ENCODE assay signal across 10 mouse cellular contexts in genomic region chr17:17845187-17846027, GRCm38 (mm10). TPM values are rescaled to one million over a fixed set of nuclear protein-coding genes. Genes with fewer than 3 reads are reported as not detected.
DNase-seq lines count a peak whose midpoint lies in the region; ATAC-seq and TF ChIP-seq lines count a peak whose summit lies in the region.
"Had no signal": no experiment of that assay in that cellular context is flagged by ENCODE, and none has a peak within 500 bp of the region (broad histone marks: within the 10 kb centered on the region; RNA-seq: fewer than 3 reads in every experiment).

No protein-coding gene starts in this region.

- no peak overlapping the region for H3K27ac ChIP-seq in embryonic facial prominence, embryonic 11.5 days (replicated peaks; ENCODE audit: low read depth, low read length)
- no peak overlapping the region for H3K27ac ChIP-seq in embryonic facial prominence, embryonic 10.5 days (replicated peaks)
- no peak overlapping the region for H3K27ac ChIP-seq in liver, embryonic 14.5 days
- no peak overlapping the region for H3K27ac ChIP-seq in forebrain, embryonic 14.5 days (ENCODE audit: low read depth, low read length)
- H3K27ac ChIP-seq: limb, embryonic 13.5 days had no signal

- TF ChIP-seq CTCF in liver, embryonic 14.5 days (IDR thresholded peaks at IDR 0.05; ENCODE audit: low read depth), result peak; percentile 34; the same call in 1 of the 2 replicates

- no peak overlapping the region for H3K4me3 ChIP-seq in embryonic facial prominence, embryonic 11.5 days (ENCODE audit: low read depth, low read length)
- H3K4me3 ChIP-seq in embryonic facial prominence, embryonic 10.5 days, result no peak overlapping the region
- no peak overlapping the region for H3K4me3 ChIP-seq in liver, embryonic 14.5 days (ENCODE audit: insufficient read depth in 1 of 2, low read depth in 2 of 2, low read length in 2 of 2)
- no peak overlapping the region for H3K4me3 ChIP-seq in forebrain, embryonic 14.5 days (ENCODE audit: low read depth, low read length)
- H3K4me3 ChIP-seq: limb, embryonic 13.5 days had no signal

- no peaks in the 10 kb centered on the region for H3K9me3 ChIP-seq in embryonic facial prominence, embryonic 11.5 days (replicated peaks; ENCODE audit: control insufficient read depth, low read length)
- no peaks in the 10 kb centered on the region for H3K9me3 ChIP-seq in embryonic facial prominence, embryonic 10.5 days
- H3K9me3 ChIP-seq in liver, embryonic 14.5 days (ENCODE audit: control insufficient read depth, low read length), result no peaks in the 10 kb centered on the region
- H3K9me3 ChIP-seq in forebrain, embryonic 14.5 days (replicated peaks; ENCODE audit: control insufficient read depth, low read length), result no peaks in the 10 kb centered on the region
- H3K9me3 ChIP-seq: limb, embryonic 13.5 days had no signal

- 74% methylated on average over 10 of the region's 10 CpGs for WGBS in embryonic facial prominence, embryonic 11.5 days
- 75% methylated on average over 10 of the region's 10 CpGs for WGBS in embryonic facial prominence, embryonic 10.5 days
- 56% methylated on average over 10 of the region's 10 CpGs for WGBS in liver, embryonic 14.5 days (ENCODE audit: insufficient replicate concordance)
- WGBS in forebrain, embryonic 14.5 days, result 68% methylated on average over 10 of the region's 10 CpGs

- peaks cover 2% of the 10 kb centered on the region; the same call in 1 of the 2 replicates for H3K36me3 ChIP-seq in embryonic facial prominence, embryonic 11.5 days (replicated peaks; ENCODE audit: control insufficient read depth, insufficient read depth, low read depth, low read length)
- H3K36me3 ChIP-seq in embryonic facial prominence, embryonic 10.5 days (replicated peaks), result peaks cover 33% of the 10 kb centered on the region
- no peaks in the 10 kb centered on the region for H3K36me3 ChIP-seq in liver, embryonic 14.5 days (replicated peaks; ENCODE audit: control insufficient read depth, insufficient read depth, low read depth)
- H3K36me3 ChIP-seq in forebrain, embryonic 14.5 days (ENCODE audit: control insufficient read depth, insufficient read depth, low read length), result peaks cover 19% of the 10 kb centered on the region

- no peak overlapping the region for H3K9ac ChIP-seq in embryonic facial prominence, embryonic 11.5 days (replicated peaks; ENCODE audit: low read length)
- no peak overlapping the region for H3K9ac ChIP-seq in liver, embryonic 14.5 days (replicated peaks)
- H3K9ac ChIP-seq in forebrain, embryonic 14.5 days (ENCODE audit: low read length), result no peak overlapping the region
- H3K9ac ChIP-seq: limb, embryonic 13.5 days had no signal

- DNase-seq in embryonic facial prominence, embryonic 11.5 days (ENCODE audit: low spot score), result peak; percentile 35
- DNase-seq in embryonic facial prominence, embryonic 10.5 days (ENCODE audit: low spot score), result no peak
- DNase-seq in liver, embryonic 14.5 days (ENCODE audit: low read depth in 3 of 3, low spot score in 3 of 3), result no peak
- no peak for DNase-seq in liver
- peak; percentile 44 for DNase-seq in ES-CJ7 (ENCODE audit: low read depth, low spot score)
- DNase-seq in lung, postnatal 10 days, result peak; percentile 48
- DNase-seq in Muller cell, postnatal 12 days (ENCODE audit: inconsistent ontology term), result no peak
- no peak for DNase-seq in forebrain, embryonic 14.5 days (ENCODE audit: low spot score)

- no peak for TF ChIP-seq EP300 in liver, embryonic 14.5 days (IDR thresholded peaks at IDR 0.05; ENCODE audit: low read depth)

- peaks cover 4% of the 10 kb centered on the region for H3K27me3 ChIP-seq in embryonic facial prominence, embryonic 11.5 days (ENCODE audit: control insufficient read depth, insufficient read depth, low read length)
- peaks cover 27% of the 10 kb centered on the region for H3K27me3 ChIP-seq in embryonic facial prominence, embryonic 10.5 days (replicated peaks; ENCODE audit: low read depth, poor library complexity, severe bottlenecking)
- peaks cover 4% of the 10 kb centered on the region for H3K27me3 ChIP-seq in liver, embryonic 14.5 days (ENCODE audit: control insufficient read depth, insufficient read depth, low read length)
- no peaks in the 10 kb centered on the region for H3K27me3 ChIP-seq in forebrain, embryonic 14.5 days (replicated peaks; ENCODE audit: control insufficient read depth, insufficient read depth, low read length)

- no peak for ATAC-seq in embryonic facial prominence, embryonic 11.5 days (replicated peaks; ENCODE audit: insufficient number of reproducible peaks, low FRiP score, low TSS enrichment, low read depth)
- ATAC-seq in liver, embryonic 14.5 days (ENCODE audit: insufficient read depth), result no peak
- no peak for ATAC-seq in forebrain, embryonic 14.5 days

- no peaks in the 10 kb centered on the region for H3K4me1 ChIP-seq in embryonic facial prominence, embryonic 11.5 days (ENCODE audit: control insufficient read depth, insufficient read depth, low read length)
- H3K4me1 ChIP-seq in embryonic facial prominence, embryonic 10.5 days, result peaks cover 7% of the 10 kb centered on the region; the same call in 1 of the 2 replicates
- H3K4me1 ChIP-seq in liver, embryonic 14.5 days (replicated peaks; ENCODE audit: control insufficient read depth in 2 of 2, insufficient read depth in 2 of 2, low read length in 1 of 2), result no peaks in the 10 kb centered on the region
- no peaks in the 10 kb centered on the region for H3K4me1 ChIP-seq in forebrain, embryonic 14.5 days (ENCODE audit: control insufficient read depth, insufficient read depth, low read length)
- H3K4me1 ChIP-seq: limb, embryonic 13.5 days had no signal

- no peak overlapping the region for H3K4me2 ChIP-seq in embryonic facial prominence, embryonic 11.5 days (ENCODE audit: low read depth, low read length)
- H3K4me2 ChIP-seq in liver, embryonic 14.5 days (ENCODE audit: low read depth), result no peak overlapping the region
- no peak overlapping the region for H3K4me2 ChIP-seq in forebrain, embryonic 14.5 days (ENCODE audit: low read length)
- H3K4me2 ChIP-seq: limb, embryonic 13.5 days had no signal

RNA-seq across cellular contexts. Expression of gene Has1, which starts 9.6 kb away (rescaled TPM):
- 0.70 and 0.74 TPM in 2 replicates for polyA plus RNA-seq in embryonic facial prominence, embryonic 11.5 days (2014; fragmentation: Nextera tagmentation; extraction: Ambion mirVana)
- polyA plus RNA-seq in embryonic facial prominence, embryonic 10.5 days (2016; fragmentation: Nextera tagmentation; extraction: Ambion mirVana), result 1.2 and 1.5 TPM in 2 replicates
- polyA plus RNA-seq in liver, embryonic 14.5 days (2012; rRNA removed), result not detected in 2 replicates
- polyA plus RNA-seq in liver, embryonic 14.5 days (2014; fragmentation: Nextera tagmentation; extraction: Ambion mirVana), result not detected in 2 replicates
- 0.39 and 0.53 TPM in 2 replicates for polyA plus RNA-seq in forebrain, embryonic 14.5 days (2014; fragmentation: Nextera tagmentation; extraction: Ambion mirVana)

RNA-seq across cellular contexts. Expression of gene Spaca6, which starts 18.4 kb away (rescaled TPM):
- polyA plus RNA-seq in embryonic facial prominence, embryonic 11.5 days (2014; fragmentation: Nextera tagmentation; extraction: Ambion mirVana), result 13.7 and 18.5 TPM in 2 replicates
- polyA plus RNA-seq in embryonic facial prominence, embryonic 10.5 days (2016; fragmentation: Nextera tagmentation; extraction: Ambion mirVana), result 59.1 and 61.6 TPM in 2 replicates
- polyA plus RNA-seq in liver, embryonic 14.5 days (2012; rRNA removed), result 7.0 and 8.7 TPM in 2 replicates
- 1.0 and 2.1 TPM in 2 replicates for polyA plus RNA-seq in liver, embryonic 14.5 days (2014; fragmentation: Nextera tagmentation; extraction: Ambion mirVana)
- 5.6 and 10.9 TPM in 2 replicates for polyA plus RNA-seq in forebrain, embryonic 14.5 days (2014; fragmentation: Nextera tagmentation; extraction: Ambion mirVana)

RNA-seq across cellular contexts. Expression of gene Fpr1, which starts 38.3 kb away (rescaled TPM):
- polyA plus RNA-seq in embryonic facial prominence, embryonic 11.5 days (2014; fragmentation: Nextera tagmentation; extraction: Ambion mirVana), result 0.15 TPM in 1 of 2 replicates, not detected in the other
- polyA plus RNA-seq in embryonic facial prominence, embryonic 10.5 days (2016; fragmentation: Nextera tagmentation; extraction: Ambion mirVana), result not detected in 2 replicates
- polyA plus RNA-seq in liver, embryonic 14.5 days (2012; rRNA removed), result 2.1 and 2.3 TPM in 2 replicates
- 2.7 and 3.2 TPM in 2 replicates for polyA plus RNA-seq in liver, embryonic 14.5 days (2014; fragmentation: Nextera tagmentation; extraction: Ambion mirVana)
- polyA plus RNA-seq in forebrain, embryonic 14.5 days (2014; fragmentation: Nextera tagmentation; extraction: Ambion mirVana), result not detected in 2 replicates
- polyA plus RNA-seq: limb, embryonic 13.5 days had no signal

RNA-seq across cellular contexts. Expression of gene Fpr2, which starts 42.2 kb away (rescaled TPM):
- not detected in 2 replicates for polyA plus RNA-seq in embryonic facial prominence, embryonic 11.5 days (2014; fragmentation: Nextera tagmentation; extraction: Ambion mirVana)
- not detected in 2 replicates for polyA plus RNA-seq in embryonic facial prominence, embryonic 10.5 days (2016; fragmentation: Nextera tagmentation; extraction: Ambion mirVana)
- polyA plus RNA-seq in liver, embryonic 14.5 days (2012; rRNA removed), result 1.3 TPM in 2 replicates
- 1.3 and 1.8 TPM in 2 replicates for polyA plus RNA-seq in liver, embryonic 14.5 days (2014; fragmentation: Nextera tagmentation; extraction: Ambion mirVana)
- polyA plus RNA-seq in forebrain, embryonic 14.5 days (2014; fragmentation: Nextera tagmentation; extraction: Ambion mirVana), result not detected in 2 replicates
- polyA plus RNA-seq: limb, embryonic 13.5 days had no signal

RNA-seq across cellular contexts. Expression of gene Fpr3, which starts 42.2 kb away (rescaled TPM):
- not detected in 2 replicates for polyA plus RNA-seq in embryonic facial prominence, embryonic 11.5 days (2014; fragmentation: Nextera tagmentation; extraction: Ambion mirVana)
- polyA plus RNA-seq in embryonic facial prominence, embryonic 10.5 days (2016; fragmentation: Nextera tagmentation; extraction: Ambion mirVana), result not detected in 2 replicates
- polyA plus RNA-seq in liver, embryonic 14.5 days (2012; rRNA removed), result not detected in 2 replicates
- not detected in 2 replicates for polyA plus RNA-seq in liver, embryonic 14.5 days (2014; fragmentation: Nextera tagmentation; extraction: Ambion mirVana)
- not detected in 2 replicates for polyA plus RNA-seq in forebrain, embryonic 14.5 days (2014; fragmentation: Nextera tagmentation; extraction: Ambion mirVana)
- polyA plus RNA-seq: limb, embryonic 13.5 days; small intestine, adult 2 months had no signal

Comparison
In these comparisons a context has a peak if more than half of its experiments do, and no peak if none do; other contexts are left out.
1. DNase-seq: peak in embryonic facial prominence, embryonic 11.5 days (single experiment), ES-CJ7 (single experiment) and lung, postnatal 10 days (single experiment); none in embryonic facial prominence, embryonic 10.5 days (single experiment), liver, embryonic 14.5 days (0 of 3), liver (single experiment), Muller cell, postnatal 12 days (single experiment) and forebrain, embryonic 14.5 days (single experiment).